ENCODE assay signal across 20 mouse cellular contexts in the genomic region with DNA sequence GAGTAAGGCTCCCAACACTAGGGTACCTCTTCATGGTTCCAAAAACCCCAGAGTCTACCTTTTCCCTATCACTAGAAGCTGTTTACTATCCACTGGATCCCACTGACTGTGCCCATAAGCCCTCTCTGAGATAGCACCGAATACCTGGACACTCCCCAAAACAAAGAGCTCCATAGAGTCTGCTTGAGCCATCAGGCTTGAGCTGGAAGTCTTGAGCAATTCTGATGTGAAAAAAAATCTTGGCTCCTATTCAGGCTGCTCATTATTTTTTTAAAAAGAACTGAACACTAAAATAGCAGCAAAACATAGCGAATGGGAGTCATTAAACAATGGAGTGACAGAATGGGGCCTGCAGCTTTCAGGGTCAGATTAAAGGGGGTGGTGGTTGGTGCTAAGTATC. TPM values are rescaled to one million over a fixed set of nuclear protein-coding genes. Genes with fewer than 3 reads are reported as not detected.
DNase-seq lines count a peak whose midpoint lies in the region; TF ChIP-seq lines count a peak whose summit lies in the region.
"Had no signal": no experiment of that assay in that cellular context is flagged by ENCODE, and none has a peak within 500 bp of the region (broad histone marks: within the 10 kb centered on the region; RNA-seq: fewer than 3 reads in every experiment).

No protein-coding gene starts in this region.

- no peak overlapping the region for H3K27ac ChIP-seq in kidney, adult 2 months (ENCODE audit: insufficient read depth, low read depth, low read length)
- H3K27ac ChIP-seq: embryonic facial prominence, embryonic 12.5 days; heart, embryonic 15.5 days; left cerebral cortex, adult 2 months; lung, embryonic 15.5 days had no signal

- no peak overlapping the region for H3K4me3 ChIP-seq in kidney, adult 2 months (ENCODE audit: insufficient read depth, low read depth, low read length)
- H3K4me3 ChIP-seq: embryonic facial prominence, embryonic 12.5 days; erythroblast, embryonic 14.5 days; heart, embryonic 15.5 days; left cerebral cortex, adult 2 months; lung, embryonic 15.5 days had no signal

- no peak for TF ChIP-seq POLR2A in kidney, adult 2 months (IDR thresholded peaks at IDR 0.05; ENCODE audit: low read depth, low read length)

- peaks cover 10% of the 10 kb centered on the region for H3K36me3 ChIP-seq in kidney, adult 2 months (ENCODE audit: control insufficient read depth, insufficient read depth, low read length)

- H3K4me1 ChIP-seq in kidney, adult 2 months (ENCODE audit: control insufficient read depth, insufficient read depth, low read length), result no peaks in the 10 kb centered on the region; the same call in 1 of the 2 replicates
- H3K4me1 ChIP-seq: embryonic facial prominence, embryonic 12.5 days; heart, embryonic 15.5 days; lung, embryonic 15.5 days had no signal

- DNase-seq in kidney, adult 2 months, result peak; percentile 29
- no peak for DNase-seq in kidney, adult 11 months
- peak; percentile 92 for DNase-seq in adipocyte (ENCODE audit: low spot score)
- DNase-seq in fibroblast of lung, adult 2 months (ENCODE audit: low read depth), result peak; percentile 20
- DNase-seq in lung, postnatal 14 days, result peak; percentile 8
- DNase-seq in embryo, embryonic 9.5 days (ENCODE audit: extremely low spot score), result no peak
- DNase-seq in thymus, postnatal 4 days, result no peak
- DNase-seq: cerebellum, adult 2 months; kidney, postnatal 4 days; layer of hippocampus, adult 9-11 months; left cerebral cortex, postnatal 4 days; liver; retina, postnatal 1 day; thymus, postnatal 14 days had no signal

- no peaks in the 10 kb centered on the region for H3K27me3 ChIP-seq in kidney, adult 2 months (replicated peaks; ENCODE audit: control insufficient read depth, insufficient read depth, low read length)
- H3K27me3 ChIP-seq: embryonic facial prominence, embryonic 12.5 days; heart, embryonic 15.5 days; lung, embryonic 15.5 days had no signal

- no peak for TF ChIP-seq CTCF in kidney, adult 2 months (conservative IDR thresholded peaks at IDR 0.05; ENCODE audit: insufficient read depth, insufficient read length, low read depth, low read length)

- 70% methylated on average over 2 of the region's 2 CpGs for WGBS in kidney, adult 2 months

RNA-seq across cellular contexts. Expression of a gene that starts 17.3 kb away (rescaled TPM):
- 0.26 and 0.59 TPM in 2 replicates for polyA plus RNA-seq in kidney, adult 2 months (2012; rRNA removed)
- polyA plus RNA-seq: activated CD4-positive, CD25-positive, alpha-beta regulatory T cell, adult 4 months had no signal

Comparison
In these comparisons a context has a peak if more than half of its experiments do, and no peak if none do; other contexts are left out.
1. DNase-seq: peak in kidney, adult 2 months (single experiment), adipocyte (single experiment), fibroblast of lung, adult 2 months (single experiment) and lung, postnatal 14 days (single experiment); none in kidney, adult 11 months (single experiment), embryo, embryonic 9.5 days (single experiment) and thymus, postnatal 4 days (single experiment).